Mouse (Mus musculus) limb, embryonic 15.5 days (tissue): Measurements from ENCODE around the gene Uqcc2. TPM values are rescaled to one million over a fixed set of nuclear protein-coding genes. Genes with fewer than 3 reads are reported as not detected.

Source experiments
- microRNA-seq: library from miRNA; unstranded; fragments of <30 nt; microRNA quantifications from one replicate; pipeline ENCODE4, GENCODE M21; 2016
- polyA plus RNA-seq: library from polyadenylated mRNA; unstranded; fragments of >200 nt; fragmentation: Nextera tagmentation; extraction: Ambion mirVana; gene quantifications from 2 replicates; pipeline ENCODE4 v1.2.1, GENCODE M21; 2015

The Uqcc2 gene
- polyA plus RNA-seq, 1 experiment from 2014 or later = 276 TPM

Small RNAs within 50 kb of the gene (microRNA-seq; reads per million reads assigned to microRNA genes)
- not detected for gene Mir7677

Other genes starting within 250 kb of the Uqcc2 start
- 4.7 and 5.8 TPM in 2 replicates for gene Kifc5b, start 216.8 kb downstream of the Uqcc2 start, polyA plus RNA-seq
- 11.4 and 13.0 TPM in 2 replicates for gene Phf1, start 200.9 kb downstream of the Uqcc2 start, polyA plus RNA-seq
- 158 and 172 TPM in 2 replicates for gene Cuta, start 194.3 kb downstream of the Uqcc2 start, polyA plus RNA-seq
- 1.6 and 1.9 TPM in 2 replicates for gene Syngap1, start 192.7 kb downstream of the Uqcc2 start, polyA plus RNA-seq
- gene Zbtb9, start 160.7 kb downstream of the Uqcc2 start, polyA plus RNA-seq = 13.5 and 14.1 TPM in 2 replicates
- 4.0 and 5.5 TPM in 2 replicates for gene Bak1, start 104.9 kb downstream of the Uqcc2 start, polyA plus RNA-seq
- gene Itpr3, start 76.6 kb downstream of the Uqcc2 start, polyA plus RNA-seq = 4.3 and 4.4 TPM in 2 replicates
- gene Ip6k3, start 33.9 kb upstream of the Uqcc2 start, polyA plus RNA-seq = 0.44 and 1.7 TPM in 2 replicates
- 9.7 and 15.3 TPM in 2 replicates for gene Lemd2, start 70.6 kb upstream of the Uqcc2 start, polyA plus RNA-seq